Mouse (Mus musculus) adrenal gland (tissue): ENCODE data around the gene C330007P06Rik.
"Not testable (repeated sequence)": the region's sequence is repeated elsewhere in the genome, so short reads cannot be mapped to it uniquely, and the experiment has no call there.

Experiments used
- intact Hi-C: fragments of 180-260 bp; cut with DNase I; formaldehyde crosslinking; loops from one replicate; pipeline ENCODE4 v1.15.1; 2025

The C330007P06Rik gene

GRCm38 (mm10) chrX:36803189-36803588 lies 70.7 kb downstream of the C330007P06Rik start:
- intact Hi-C loops, result no loop called here

- intact Hi-C loops, result no loop called here
Observed at GRCm38 (mm10) chrX:36799131-36799879, 74.6 kb downstream of the C330007P06Rik start.

GRCm38 (mm10) chrX:36796734-36797133 lies 77.2 kb downstream of the C330007P06Rik start:
- intact Hi-C loops, result not testable (repeated sequence)

- intact Hi-C loops, result no loop called here
Observed at GRCm38 (mm10) chrX:36796163-36796581, 77.7 kb downstream of the C330007P06Rik start.

GRCm38 (mm10) chrX:36795424-36796162 lies 78.3 kb downstream of the C330007P06Rik start, which contains the start of gene Slc25a5:
TSS of gene Slc25a5 (plus strand) at chrX:36795651.
- intact Hi-C loops, result no loop called here

- intact Hi-C loops, result no loop called here
Observed at GRCm38 (mm10) chrX:36794571-36794970, 79.3 kb downstream of the C330007P06Rik start.

- intact Hi-C loops, result no loop called here
Observed at GRCm38 (mm10) chrX:36789360-36789759, 84.6 kb downstream of the C330007P06Rik start.

GRCm38 (mm10) chrX:36777694-36778093 lies 96.2 kb downstream of the C330007P06Rik start:
- intact Hi-C loops, result no loop called here

- intact Hi-C loops, result no loop called here
Observed at GRCm38 (mm10) chrX:36775520-36775919, 98.4 kb downstream of the C330007P06Rik start.
